Mouse (Mus musculus) heart, postnatal 0 days (tissue): Measurements from ENCODE around the gene Nup188. TPM values are rescaled to one million over a fixed set of nuclear protein-coding genes. Genes with fewer than 3 reads are reported as not detected.

Experiments used
- ATAC-seq: fragments of 200-750 bp; cut with Nextera tagmentation; 2 replicates; pipeline ENCODE4 v1.8.0; 2017; ENCODE audit warnings: low read depth, moderate number of reproducible peaks, moderate library complexity; ENCODE audit not compliant: insufficient read depth
- DNase-seq: peaks from one replicate; pipeline ENCODE4 v3.0.0-alpha.2; 2016; ENCODE audit warnings: low spot score
- H3K27ac ChIP-seq: fragments of 300-500 bp; sonication (generic); 2 replicates; pipeline ENCODE4 v1.5.1; 2014; ENCODE audit warnings: low read depth, mild to moderate bottlenecking
- H3K27me3 ChIP-seq: fragments of 300-500 bp; sonication (generic); 2 replicates; pipeline ENCODE4 v1.6.1; 2014; ENCODE audit warnings: low read length, mixed read lengths; ENCODE audit not compliant: control insufficient read depth, insufficient read depth
- H3K36me3 ChIP-seq: fragments of 300-500 bp; sonication (generic); replicated peaks from 2 replicates; pipeline ENCODE4 v1.6.1; 2014; ENCODE audit warnings: low read length, mixed read lengths; ENCODE audit not compliant: control insufficient read depth, insufficient read depth
- H3K4me1 ChIP-seq: fragments of 300-500 bp; sonication (generic); 2 replicates; pipeline ENCODE4 v1.6.1; 2014; ENCODE audit warnings: antibody characterized with exemption; ENCODE audit not compliant: control insufficient read depth, insufficient read depth
- H3K4me2 ChIP-seq: fragments of 300-500 bp; sonication (generic); 2 replicates; pipeline ENCODE4 v1.6.1; 2014; ENCODE audit warnings: low read depth, mild to moderate bottlenecking, low read length, moderate library complexity
- H3K4me3 ChIP-seq: fragments of 300-500 bp; sonication (generic); 2 replicates; pipeline ENCODE4 v1.5.1; 2014; ENCODE audit warnings: low read depth, low read length
- H3K9ac ChIP-seq: fragments of 300-500 bp; sonication (generic); replicated peaks from 2 replicates; pipeline ENCODE4 v1.6.1; 2014; ENCODE audit warnings: low read depth, low read length, mixed read lengths
- H3K9me3 ChIP-seq: fragments of 300-500 bp; sonication (generic); replicated peaks from 2 replicates; pipeline ENCODE4 v1.6.1; 2016; ENCODE audit warnings: low read length; ENCODE audit not compliant: control insufficient read depth
- CTCF ChIP-seq: IDR thresholded peaks from 2 replicates; pipeline ENCODE4 v1.5.1; 2016; ENCODE audit warnings: antibody characterized with exemption, control low read depth, low read depth
- EP300 ChIP-seq: IDR thresholded peaks from 2 replicates; pipeline ENCODE4 v1.6.1; 2016; ENCODE audit warnings: antibody characterized with exemption, low read depth
- WGBS: fragments of 180-500 bp; shearing (Covaris S2); extraction: QIAGEN DNeasy Blood & Tissue Kit; methylation state at CpG from one replicate; pipeline ENCODE4 v1.1.7; 2014; 5-methylcytosine and 5-hydroxymethylcytosine counted together
- polyA plus RNA-seq: library from polyadenylated mRNA; unstranded; fragments of >200 nt; fragmentation: Nextera tagmentation; extraction: Ambion mirVana; gene quantifications from 2 replicates; pipeline ENCODE4 v1.2.1, GENCODE M21; 2015
- total RNA-seq: library from RNA; depleted of rRNA; stranded (reverse); fragments of >200 nt; gene quantifications from 2 replicates; pipeline ENCODE4 v1.2.3, GENCODE M21; 2014; ENCODE audit warnings: low replicate concordance

Nup188 gene
- total and polyA plus RNA-seq, 2 experiments from 2014 or later, result 10.5 to 24.6 TPM

- H3K36me3 ChIP-seq, result peaks cover 89% of the 10 kb centered on the region
- DNase-seq, result no peak
- 91% methylated on average over 10 of the region's 10 CpGs for WGBS
Observed at GRCm38 (mm10) chr2:30375893-30376292, 89.7 kb downstream of the Nup188 start.

GRCm38 (mm10) chr2:30377721-30378120, 91.5 kb downstream of the Nup188 start:
- Histone ChIP-seq H3K4me2 (no peak overlapping the region), H3K9me3 (no peaks in the 10 kb centered on the region), H3K36me3 (peaks cover 89% of the 10 kb centered on the region), H3K4me1 (no peaks in the 10 kb centered on the region), H3K27ac (no peak overlapping the region), H3K4me3 (no peak overlapping the region), H3K9ac (no peak overlapping the region), H3K27me3 (no peaks in the 10 kb centered on the region)
- no peak for ATAC-seq
- TF ChIP-seq EP300 (no peak), CTCF (no peak)
- DNase-seq, result no peak
- 78% methylated on average over 5 of the region's 5 CpGs for WGBS

More at GRCm38 (mm10) chr2:30375893-30376292, 89.7 kb downstream of the Nup188 start:
- no peak for TF ChIP-seq EP300
- no peak for TF ChIP-seq CTCF
- no peak overlapping the region for H3K9ac ChIP-seq
- H3K27me3 ChIP-seq, result no peaks in the 10 kb centered on the region
- H3K27ac ChIP-seq, result no peak overlapping the region
- H3K4me3 ChIP-seq, result no peak overlapping the region
- no peak for ATAC-seq
- H3K9me3 ChIP-seq, result no peaks in the 10 kb centered on the region
- H3K4me2 ChIP-seq, result no peak overlapping the region
- H3K4me1 ChIP-seq, result no peaks in the 10 kb centered on the region

GRCm38 (mm10) chr2:30379307-30379706, 93.1 kb downstream of the Nup188 start:
- Histone ChIP-seq H3K27me3 (no peaks in the 10 kb centered on the region), H3K36me3 (peaks cover 91% of the 10 kb centered on the region), H3K4me3 (no peak overlapping the region), H3K4me1 (no peaks in the 10 kb centered on the region), H3K9me3 (no peaks in the 10 kb centered on the region), H3K9ac (no peak overlapping the region), H3K27ac (no peak overlapping the region), H3K4me2 (no peak overlapping the region)
- WGBS, result 76% methylated on average over 7 of the region's 7 CpGs
- DNase-seq (no peak), ATAC-seq (no peak)
- no peak for TF ChIP-seq CTCF
- TF ChIP-seq EP300, result no peak

DNA sequence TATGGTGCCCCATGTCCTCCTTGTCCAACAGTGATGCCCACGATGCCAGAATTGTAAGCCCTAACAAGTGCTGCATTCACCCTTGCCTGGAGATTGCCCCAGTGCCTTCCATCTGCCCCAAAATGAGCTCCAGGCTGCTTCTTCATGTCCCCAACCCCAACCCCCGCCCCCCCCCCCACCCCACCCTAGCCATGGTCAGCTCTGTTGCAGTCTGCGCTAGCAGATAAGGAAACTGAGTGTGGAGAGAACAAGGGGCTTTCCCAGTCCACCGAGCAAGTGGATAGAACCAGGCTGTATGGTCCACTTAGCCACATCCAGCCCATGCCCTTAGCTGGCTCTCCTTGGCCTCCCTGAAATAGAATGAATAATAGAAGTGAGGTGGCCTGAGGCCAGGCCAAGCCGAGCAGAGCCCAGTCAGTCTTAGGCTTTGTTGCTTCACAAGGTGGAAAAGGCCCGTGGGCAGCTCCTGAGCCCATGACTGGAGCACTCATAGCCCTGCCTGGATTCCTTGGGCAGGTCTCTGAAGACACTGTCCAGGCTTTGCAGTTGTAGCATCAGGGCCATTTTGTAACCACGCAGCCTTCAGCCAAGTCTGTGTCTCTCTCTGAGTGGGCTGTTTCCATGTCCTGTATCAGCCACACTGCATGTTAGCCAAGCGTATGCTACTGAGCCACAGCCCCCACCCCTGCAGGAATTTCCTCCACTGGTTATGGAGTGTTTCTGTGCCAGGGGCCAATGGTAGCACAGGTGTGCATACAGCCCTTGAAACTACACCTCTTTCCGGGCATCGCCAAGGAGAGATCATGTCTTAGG, 94.6 kb downstream of the Nup188 start:
- H3K36me3 ChIP-seq, result peaks cover 90% of the 10 kb centered on the region
- H3K9me3 ChIP-seq, result no peaks in the 10 kb centered on the region
- ATAC-seq (no peak), DNase-seq (no peak)
- no peak overlapping the region for H3K4me3 ChIP-seq
- H3K4me1 ChIP-seq, result no peaks in the 10 kb centered on the region
- H3K27me3 ChIP-seq, result no peaks in the 10 kb centered on the region
- TF ChIP-seq CTCF (no peak), EP300 (no peak)
- H3K27ac ChIP-seq, result no peak overlapping the region
- H3K4me2 ChIP-seq, result no peak overlapping the region
- no peak overlapping the region for H3K9ac ChIP-seq
- 83% methylated on average over 10 of the region's 10 CpGs for WGBS

- TF ChIP-seq CTCF, result no peak
- TF ChIP-seq EP300, result no peak
- Histone ChIP-seq H3K27me3 (no peaks in the 10 kb centered on the region), H3K27ac (no peak overlapping the region), H3K9ac (no peak overlapping the region), H3K4me1 (no peaks in the 10 kb centered on the region), H3K4me3 (no peak overlapping the region), H3K36me3 (peaks cover 84% of the 10 kb centered on the region), H3K9me3 (no peaks in the 10 kb centered on the region), H3K4me2 (no peak overlapping the region)
- whole genome bisulfite sequencing, result 86% methylated on average over 4 of the region's 4 CpGs
- no peak for ATAC-seq
- DNase-seq, result no peak
Observed at GRCm38 (mm10) chr2:30381377-30381725, 95.2 kb downstream of the Nup188 start.

DNA sequence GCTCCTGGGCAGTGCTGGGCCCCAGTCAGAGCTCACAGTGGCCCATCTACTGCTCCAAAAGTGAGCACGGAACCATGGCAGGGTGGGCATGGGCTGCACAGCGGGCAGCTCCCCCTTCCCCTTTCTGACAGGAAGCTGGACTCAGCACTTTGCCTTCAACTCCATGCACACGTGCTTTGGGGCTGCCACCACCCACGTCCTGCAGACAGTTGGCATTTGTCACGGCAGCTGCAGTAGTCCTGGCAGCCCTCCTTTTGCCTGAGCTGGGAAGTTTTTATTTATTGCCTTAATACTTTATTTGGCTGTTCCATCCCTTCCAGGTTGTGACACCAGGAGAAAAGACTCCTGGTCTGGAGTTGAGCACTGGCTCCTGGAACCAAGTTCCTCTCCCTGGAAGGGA, 98.6 kb downstream of the Nup188 start:
- no peaks in the 10 kb centered on the region for H3K27me3 ChIP-seq
- WGBS, result 58% methylated on average over 5 of the region's 5 CpGs
- no peak for TF ChIP-seq EP300
- TF ChIP-seq CTCF, result no peak
- ATAC-seq (no peak), DNase-seq (no peak)
- H3K4me3 ChIP-seq, result no peak overlapping the region
- H3K4me1 ChIP-seq, result no peaks in the 10 kb centered on the region
- no peak overlapping the region for H3K4me2 ChIP-seq
- H3K9me3 ChIP-seq, result no peaks in the 10 kb centered on the region
- no peak overlapping the region for H3K27ac ChIP-seq
- H3K36me3 ChIP-seq, result peaks cover 50% of the 10 kb centered on the region
- H3K9ac ChIP-seq, result no peak overlapping the region
